Mouse (Mus musculus) T-helper 17 cell (primary cell): Measurements from ENCODE around the gene Taf8.

Source experiments
- in situ Hi-C, 2 experiments: fragments of 300-600 bp; cut with MboI, MseI; formaldehyde crosslinking; loops; 1 replicate in 1 of 2; 2 replicates in 1 of 2; pipeline ENCODE4 v1.15.1; 2025; ENCODE audit warnings: high pct_unique_total_duplicates in 2 of 2

Gene Taf8

GRCm38 (mm10) chr17:47464248-47464965, 37.7 kb downstream of the Taf8 start:
- in situ Hi-C loops = no loop called here

GRCm38 (mm10) chr17:47462728-47463388, 39.2 kb downstream of the Taf8 start:
- in situ Hi-C loops = no loop called here

GRCm38 (mm10) chr17:47462209-47462608, 39.9 kb downstream of the Taf8 start:
- in situ Hi-C loops = no loop called here

- in situ Hi-C loops = no loop called here
Observed at GRCm38 (mm10) chr17:47461688-47462087, 40.4 kb downstream of the Taf8 start.

DNA sequence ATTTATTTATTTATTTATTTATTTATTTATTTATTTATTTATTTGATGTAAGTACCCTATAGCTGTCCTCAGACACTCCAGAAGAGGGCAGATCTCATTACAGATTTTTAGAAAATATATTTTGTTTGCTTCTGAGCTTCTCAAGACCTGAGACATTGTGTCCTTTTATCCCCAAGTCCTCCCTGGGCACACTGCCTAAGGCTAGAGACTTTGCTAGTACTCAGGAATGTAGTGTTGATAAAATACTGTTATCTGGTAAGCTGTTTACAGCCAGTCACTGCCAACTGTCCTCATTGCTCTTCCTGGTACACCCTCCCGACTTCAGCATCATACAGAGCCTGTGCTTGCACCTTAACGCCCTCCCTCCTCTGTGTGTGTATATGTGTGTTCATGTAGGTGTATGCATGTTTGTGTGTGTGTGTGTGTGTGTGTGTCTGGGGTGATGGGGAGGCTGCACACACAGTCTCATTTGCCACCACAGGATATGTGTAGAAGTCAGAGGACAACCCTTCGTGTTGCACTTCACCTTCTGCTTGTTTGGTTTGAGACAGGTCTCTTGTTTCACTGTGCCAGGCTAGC, 42.7 kb downstream of the Taf8 start:
- in situ Hi-C loops = no loop called here

GRCm38 (mm10) chr17:47458936-47459335, 43.2 kb downstream of the Taf8 start:
- in situ Hi-C loops = no loop called here

DNA sequence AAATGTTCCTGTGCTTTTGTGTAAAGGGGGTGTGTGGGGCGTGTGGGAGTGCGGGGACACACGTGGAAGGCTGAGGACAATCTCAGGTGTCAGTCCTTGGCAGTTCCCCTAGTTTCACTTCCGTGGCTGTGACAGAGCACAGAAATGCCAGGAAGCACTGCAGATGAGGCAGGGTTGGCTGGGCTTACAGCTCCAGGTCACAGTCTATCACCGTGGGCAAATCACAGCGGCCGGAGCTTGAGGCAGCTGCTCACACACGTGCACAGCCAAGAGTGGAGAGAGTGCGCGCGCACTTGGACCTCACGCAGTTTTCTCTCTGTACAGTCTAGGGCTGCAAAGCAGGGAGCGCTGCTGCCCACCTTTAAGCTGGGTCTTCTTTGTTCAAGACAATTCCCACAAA, 43.8 kb downstream of the Taf8 start:
- in situ Hi-C loops = no loop called here

- in situ Hi-C loops = no loop called here
Observed at GRCm38 (mm10) chr17:47454675-47455074, 47.4 kb downstream of the Taf8 start.

DNA sequence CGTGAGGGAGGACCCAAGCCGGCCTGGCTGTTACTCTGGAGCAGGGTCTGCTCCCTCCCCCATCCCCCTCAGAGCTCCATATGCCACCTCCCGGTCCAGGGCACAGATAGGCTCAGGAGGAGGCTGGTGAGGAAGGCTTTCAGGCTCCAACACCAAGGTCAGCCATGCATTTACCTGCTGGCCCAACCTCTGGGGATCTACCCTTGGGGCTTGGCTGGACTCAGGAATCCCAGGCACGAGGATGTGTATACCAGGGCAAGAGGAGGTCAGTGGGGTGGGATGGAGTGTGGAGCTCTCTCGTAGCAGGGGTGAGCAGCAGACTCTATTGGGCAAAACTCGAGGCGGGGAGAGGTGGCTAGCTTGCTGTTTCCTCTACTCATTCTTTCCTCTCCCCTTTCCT, 49.2 kb downstream of the Taf8 start:
- in situ Hi-C loops = no loop called here

- in situ Hi-C loops = no loop called here
Observed at GRCm38 (mm10) chr17:47450880-47451565, 51.1 kb downstream of the Taf8 start.

DNA sequence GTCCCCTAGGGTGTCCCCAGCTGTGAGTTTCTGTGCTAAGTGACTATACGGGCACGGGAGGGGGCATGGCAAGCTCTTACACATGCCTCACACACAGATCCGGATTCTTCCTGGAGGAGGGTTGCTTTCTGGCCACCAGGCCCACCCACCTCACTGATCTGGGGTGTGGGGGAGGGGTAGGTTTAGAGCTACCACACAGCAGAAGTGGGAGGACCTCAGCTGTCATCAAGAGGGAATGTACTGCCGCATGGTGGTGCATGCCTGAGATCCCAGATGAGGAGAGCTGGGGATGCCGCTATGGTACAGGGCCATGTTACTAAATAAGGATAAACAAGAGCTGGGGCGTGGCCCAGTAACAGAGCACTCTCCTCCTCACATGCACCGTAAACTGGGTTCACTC, 51.9 kb downstream of the Taf8 start:
- in situ Hi-C loops = no loop called here

DNA sequence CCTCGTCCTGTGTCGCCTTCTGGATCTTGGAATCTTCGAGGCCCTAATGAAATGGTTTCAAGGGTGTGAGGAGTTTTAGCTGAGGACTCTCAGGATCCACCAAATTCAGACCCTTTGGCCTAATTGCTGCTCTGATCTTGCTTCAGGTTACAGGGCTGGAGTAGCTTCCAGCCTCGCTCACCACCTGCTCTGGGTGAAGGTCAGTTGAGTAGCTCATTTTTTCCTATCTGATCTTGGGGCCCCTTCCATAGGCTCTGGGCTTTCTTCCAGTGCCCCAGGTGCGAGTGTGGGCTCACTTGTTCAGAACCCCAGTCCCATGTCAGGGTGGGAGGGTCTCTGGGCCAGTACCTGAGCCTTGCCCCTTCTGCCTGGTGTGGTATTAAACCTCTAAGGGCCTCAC, 52.7 kb downstream of the Taf8 start:
- in situ Hi-C loops = no loop called here

GRCm38 (mm10) chr17:47448523-47449372, 53.3 kb downstream of the Taf8 start:
- in situ Hi-C loops = no loop called here

DNA sequence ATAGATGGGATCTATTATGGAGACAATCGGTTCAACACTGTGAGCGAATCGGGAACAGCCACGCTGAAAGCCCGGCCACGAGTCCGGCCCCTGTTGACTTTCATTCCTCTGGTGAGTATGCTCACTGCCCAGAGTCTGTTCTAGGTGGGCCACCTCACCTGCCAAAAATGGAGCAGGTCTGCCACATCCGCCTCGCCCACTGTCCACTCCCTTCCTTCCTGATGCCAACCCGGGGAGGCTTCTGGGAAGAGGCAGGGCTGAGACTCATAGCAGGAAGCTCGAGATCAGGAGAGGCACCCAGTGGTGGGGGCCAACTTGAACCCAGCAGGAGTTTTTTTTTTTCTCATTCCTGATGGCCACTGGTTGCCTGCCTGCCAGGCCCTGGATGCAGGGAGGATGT, 55.5 kb downstream of the Taf8 start:
- in situ Hi-C loops = no loop called here

DNA sequence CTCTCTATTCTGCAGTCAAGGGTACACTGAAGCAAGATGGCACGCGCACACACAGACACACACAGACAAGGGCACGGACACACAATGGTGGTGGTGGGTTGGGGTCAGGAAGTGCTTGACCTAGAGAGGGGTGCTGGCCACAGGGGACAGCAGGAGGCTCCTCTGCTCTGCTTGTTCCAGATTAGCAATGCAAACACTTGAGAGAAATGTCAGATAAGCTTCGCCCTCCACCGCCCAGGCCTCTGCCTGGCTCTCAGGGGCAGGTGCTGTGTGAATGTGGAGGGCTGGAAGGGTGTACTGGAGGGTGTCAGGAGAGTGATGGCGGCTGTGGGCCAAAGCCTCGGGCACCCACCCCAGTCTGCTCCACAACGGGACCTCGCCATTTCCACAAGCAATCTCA, 56.1 kb downstream of the Taf8 start:
- in situ Hi-C loops = no loop called here

GRCm38 (mm10) chr17:47445518-47445917, 56.6 kb downstream of the Taf8 start:
- in situ Hi-C loops = no loop called here

GRCm38 (mm10) chr17:47444113-47444512, 58.0 kb downstream of the Taf8 start:
- in situ Hi-C loops = no loop called here

- in situ Hi-C loops = no loop called here
Observed at GRCm38 (mm10) chr17:47442271-47442670, 59.8 kb downstream of the Taf8 start.

DNA sequence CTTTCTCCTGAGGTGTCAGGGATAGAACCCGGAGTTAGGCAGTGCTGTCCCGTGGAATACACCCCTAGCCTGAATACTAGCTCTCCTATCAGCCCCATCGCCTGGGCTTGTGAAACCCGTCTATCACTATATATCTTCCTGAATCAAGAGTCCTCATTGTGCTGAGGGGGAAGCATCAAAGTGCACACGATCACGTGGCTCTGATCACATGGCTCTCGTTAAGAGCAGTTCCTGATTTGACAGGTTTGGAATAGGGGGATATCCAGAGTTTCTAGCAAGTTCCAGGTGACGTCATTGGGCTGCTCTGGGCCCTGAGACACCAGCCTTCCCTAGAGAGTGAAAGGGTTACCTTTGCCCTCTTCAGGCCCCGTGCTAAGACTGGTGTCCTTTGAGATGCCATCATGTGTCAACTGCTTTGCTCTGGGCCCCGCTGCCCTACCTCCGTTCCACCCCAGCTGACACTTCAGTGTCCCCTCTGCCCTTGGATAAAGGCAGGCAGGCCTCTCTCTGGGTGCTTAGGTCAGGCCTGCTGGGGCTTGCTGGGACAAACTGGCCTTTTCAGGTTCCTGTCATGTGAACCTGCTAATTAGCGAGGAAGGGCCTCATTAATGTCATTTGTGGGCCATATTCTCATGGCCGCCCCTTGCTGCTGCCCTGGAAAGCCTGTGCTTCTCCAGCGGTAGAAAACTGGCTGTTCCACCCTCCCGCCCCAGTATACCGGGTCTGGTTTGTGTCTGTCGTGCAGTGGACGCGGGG, 60.6 kb downstream of the Taf8 start:
- in situ Hi-C loops = no loop called here

DNA sequence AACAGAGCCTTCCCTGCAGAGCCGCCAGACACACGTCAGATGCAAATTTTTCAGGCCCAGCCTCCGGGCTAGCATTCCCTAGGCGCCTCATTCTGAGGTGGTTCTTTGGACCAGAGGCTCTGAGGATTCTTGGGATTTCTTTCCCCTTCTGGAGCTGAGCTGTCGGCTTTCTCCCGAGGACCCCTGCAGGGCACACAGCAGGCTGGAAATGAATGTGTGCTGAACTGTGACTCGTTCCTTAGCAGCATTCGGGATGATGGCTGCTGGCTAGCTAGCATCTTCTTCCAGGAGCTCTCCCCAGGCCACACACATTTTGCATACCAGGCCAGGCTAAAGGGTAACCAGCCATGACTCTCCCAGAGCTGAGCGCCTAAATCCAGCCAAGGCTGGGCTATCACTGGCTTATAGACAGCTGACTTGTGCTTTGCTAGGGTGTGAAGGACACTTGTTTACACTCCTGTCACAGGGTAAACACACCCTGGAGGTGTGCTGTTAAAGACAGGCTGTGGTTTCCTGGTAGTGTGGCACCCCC, 61.7 kb downstream of the Taf8 start:
- in situ Hi-C loops = no loop called here
